Mouse (Mus musculus) adrenal gland, postnatal 14 days (tissue): Measurements from ENCODE around the gene Tmem120b. TPM values are rescaled to one million over a fixed set of nuclear protein-coding genes. Genes with fewer than 3 reads are reported as not detected.

ENCODE experiments used
- DNase-seq: peaks from one replicate; pipeline ENCODE4 v3.0.0; 2021; ENCODE audit warnings: mixed read lengths
- total RNA-seq: library from RNA; stranded (reverse); gene quantifications from 2 replicates; pipeline ENCODE4 v1.2.3, GENCODE M21; 2021

The Tmem120b gene
- total RNA-seq, 1 experiment from 2014 or later, result 19.2 TPM

DNA sequence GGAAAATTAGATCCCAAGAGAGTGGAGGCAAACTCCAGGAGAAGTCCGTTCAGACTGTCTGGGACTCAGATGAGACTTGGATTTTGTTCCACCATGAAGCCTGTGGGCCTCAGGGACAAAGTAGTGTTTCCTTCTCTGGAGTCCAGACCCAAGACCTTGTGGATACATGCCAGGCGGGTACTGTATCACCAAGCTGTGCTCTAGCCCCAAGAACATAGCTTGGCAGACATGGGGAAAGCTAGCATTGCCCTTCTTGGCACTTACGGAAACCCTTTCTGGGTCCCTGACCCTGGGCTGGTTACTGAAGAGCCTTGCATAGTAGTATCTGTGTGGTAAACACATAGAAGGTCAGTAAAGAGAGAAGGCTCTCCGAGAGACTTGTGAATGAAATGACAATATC, 91.2 kb downstream of the Tmem120b start:
- peak; percentile 85 for DNase-seq

- DNase-seq, result no peak
These were observed 91.7 kb downstream of the Tmem120b start for GRCm38 (mm10) chr5:123159866-123160265.

DNA sequence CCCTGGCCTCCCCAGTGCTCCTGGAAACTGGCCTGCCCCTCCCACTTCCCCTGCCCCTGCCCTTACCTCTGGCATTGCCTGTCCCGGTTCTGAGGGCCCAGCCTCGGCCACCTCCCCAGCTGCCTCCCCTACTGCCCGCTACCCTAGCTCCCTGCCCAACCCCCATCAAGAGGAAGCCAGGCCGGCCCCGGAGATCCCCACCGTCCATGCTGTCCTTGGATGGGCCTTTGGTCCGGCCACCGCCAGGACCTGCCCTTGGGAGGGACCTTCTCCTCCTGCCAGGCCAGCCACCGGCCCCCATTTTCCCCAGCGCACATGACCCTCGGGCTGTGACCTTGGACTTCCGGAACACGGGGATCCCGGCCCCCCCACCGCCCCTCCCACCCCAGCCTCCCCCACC, 92.1 kb downstream of the Tmem120b start:
- peak; percentile 85 for DNase-seq

GRCm38 (mm10) chr5:123162942-123163341, 94.7 kb downstream of the Tmem120b start:
- peak; percentile 57 for DNase-seq

DNA sequence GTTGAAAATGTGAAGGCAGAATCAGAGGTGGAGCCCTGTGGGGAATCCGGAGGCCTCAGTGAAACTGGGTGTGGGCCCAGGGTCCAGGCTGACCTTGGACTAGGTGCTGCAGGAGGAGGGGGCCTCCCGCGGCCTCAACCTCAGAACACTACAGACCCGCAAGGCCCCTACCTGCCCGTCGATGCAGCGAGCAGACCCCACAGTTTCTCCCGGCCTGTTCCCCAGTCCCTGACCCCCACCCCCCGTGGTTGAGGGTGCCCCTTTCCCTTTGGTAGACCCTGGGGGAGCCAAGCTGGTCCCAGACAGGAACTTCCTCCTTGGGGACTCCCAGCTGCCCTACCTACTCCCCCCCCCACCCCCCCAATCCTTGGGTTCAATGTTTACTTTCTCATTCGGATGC, 98.2 kb downstream of the Tmem120b start:
- no peak for DNase-seq

Other genes starting within 250 kb of the Tmem120b start
- gene Anapc5, start 247.1 kb upstream of the Tmem120b start, total RNA-seq, result 173 and 195 TPM in 2 replicates
- gene Rnf34, start 218.4 kb upstream of the Tmem120b start, total RNA-seq, result 21.7 and 27.2 TPM in 2 replicates
- gene Kdm2b, start 78.6 kb upstream of the Tmem120b start, total RNA-seq, result 20.5 and 24.7 TPM in 2 replicates
- gene Orai1, start 53.3 kb upstream of the Tmem120b start, total RNA-seq, result 11.7 and 13.4 TPM in 2 replicates
- not detected in 2 replicates for gene Morn3, start 21.4 kb upstream of the Tmem120b start, total RNA-seq
- gene Rhof, start 64.3 kb downstream of the Tmem120b start, total RNA-seq, result 0.89 and 4.2 TPM in 2 replicates
- 25.5 and 29.7 TPM in 2 replicates for gene Setd1b, start 73.8 kb downstream of the Tmem120b start, total RNA-seq
- 25.6 and 28.6 TPM in 2 replicates for gene Psmd9, start 101.0 kb downstream of the Tmem120b start, total RNA-seq
- gene Hpd, start 114.3 kb downstream of the Tmem120b start, total RNA-seq, result 9.9 and 203 TPM in 2 replicates
- 0.74 and 0.86 TPM in 2 replicates for gene Wdr66, start 183.7 kb downstream of the Tmem120b start, total RNA-seq